Mouse (Mus musculus) bone marrow, adult 2 months (tissue): ENCODE measurements around the gene Trabd2b.

Source experiments
- CTCF ChIP-seq: fragments of 200-500 bp; IDR thresholded peaks from 2 replicates; pipeline ENCODE4 v1.5.1; 2011; ENCODE audit warnings: low read length, control low read depth; ENCODE audit not compliant: control insufficient read depth, insufficient read depth
- POLR2A ChIP-seq: fragments of 200-500 bp; IDR thresholded peaks from 2 replicates; pipeline ENCODE4 v1.6.1; 2011; ENCODE audit warnings: low read depth, mild to moderate bottlenecking, control low read depth, low read length, borderline replicate concordance; ENCODE audit not compliant: control insufficient read depth

DNA sequence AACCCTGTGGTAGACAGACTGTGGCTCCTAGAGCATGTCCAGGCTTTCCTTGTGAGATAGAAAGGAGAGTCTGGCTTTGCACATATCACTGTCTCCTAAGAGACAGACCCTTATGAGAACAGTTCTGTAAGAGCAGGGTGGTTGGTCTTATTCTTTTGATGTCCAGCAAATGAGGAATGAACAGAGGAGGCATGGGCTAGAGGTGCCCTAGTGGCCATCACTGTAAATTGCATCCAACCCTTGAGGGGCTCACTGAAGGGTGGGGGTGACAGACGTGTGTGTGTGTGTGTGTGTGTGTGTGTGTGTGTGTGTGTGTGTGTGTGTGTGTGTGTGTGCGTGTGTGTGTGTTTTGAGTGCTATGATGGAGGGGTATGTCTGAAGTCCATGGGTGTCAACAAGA lies 32.2 kb downstream of the Trabd2b start:
- TF ChIP-seq CTCF: no peak
- TF ChIP-seq POLR2A: no peak
